Mouse (Mus musculus) urinary bladder, adult 18-20 months (tissue): ENCODE measurements around the gene Cic.

Experiments used
- DNase-seq, 2 experiments: peaks; one replicate each; pipeline ENCODE4 v3.0.0; 2022; ENCODE audit warnings: low spot score in 2 of 2, mixed read lengths in 2 of 2

The Cic gene

GRCm38 (mm10) chr7:25269545-25270271, 2.2 kb downstream of the Cic start:
- no peak for DNase-seq

GRCm38 (mm10) chr7:25270652-25271633, 3.4 kb downstream of the Cic start:
- no peak for DNase-seq

GRCm38 (mm10) chr7:25271651-25272444, 4.3 kb downstream of the Cic start:
- no peak for DNase-seq

- DNase-seq = no peak
Observed at GRCm38 (mm10) chr7:25272445-25273258, 5.1 kb downstream of the Cic start.

- DNase-seq = no peak
Observed at GRCm38 (mm10) chr7:25273259-25274241, 6.0 kb downstream of the Cic start.

- DNase-seq = no peak
Observed at GRCm38 (mm10) chr7:25274571-25274970, 7.1 kb downstream of the Cic start.

GRCm38 (mm10) chr7:25274996-25275395, 7.5 kb downstream of the Cic start:
- DNase-seq = no peak

GRCm38 (mm10) chr7:25275555-25276298, 8.2 kb downstream of the Cic start:
- peak; percentile 59 to 61 for DNase-seq

GRCm38 (mm10) chr7:25277405-25277804, 9.9 kb downstream of the Cic start:
- no peak for DNase-seq

- no peak for DNase-seq
Observed at GRCm38 (mm10) chr7:25277998-25278340, 10.5 kb downstream of the Cic start.

- peak; percentile 68 to 77 for DNase-seq
Observed at GRCm38 (mm10) chr7:25278341-25279075, 11.0 kb downstream of the Cic start.

GRCm38 (mm10) chr7:25279076-25279860, 11.8 kb downstream of the Cic start:
- peak; percentile 77 to 81 for DNase-seq

- peak in 1 of 2 experiments; percentile 52 for DNase-seq
Observed at GRCm38 (mm10) chr7:25279861-25280791, 12.6 kb downstream of the Cic start.

- DNase-seq = no peak
Observed at GRCm38 (mm10) chr7:25281166-25281733, 13.7 kb downstream of the Cic start.

- peak; percentile 93 to 97 for DNase-seq
Observed at GRCm38 (mm10) chr7:25281734-25282601, 14.5 kb downstream of the Cic start.
